8 mouse cellular contexts compared by ENCODE assay signal in genomic region chr17:24203611-24204534, GRCm38 (mm10). TPM values are rescaled to one million over a fixed set of nuclear protein-coding genes. Genes with fewer than 3 reads are reported as not detected.
DNase-seq lines count a peak whose midpoint lies in the region; ATAC-seq lines count a peak whose summit lies in the region.

No protein-coding gene starts in this region.

- H3K9ac ChIP-seq in lung, embryonic 15.5 days: no peak overlapping the region
- H3K9ac ChIP-seq in limb, embryonic 13.5 days: peak overlapping the region; percentile 40; the same call in 1 of the 2 replicates
- H3K9ac ChIP-seq in stomach, embryonic 16.5 days (ENCODE audit: low read length): no peak overlapping the region

- peak; percentile 43 for DNase-seq in adrenal gland, postnatal 14 days
- no peak for DNase-seq in adrenal gland, adult 8-10 months
- DNase-seq in lung, postnatal 25 days (ENCODE audit: low spot score): no peak
- DNase-seq in spleen, adult 12 weeks (ENCODE audit: low spot score): no peak
- DNase-seq in c-Kit-positive CD71-positive TER-119-positive erythroid progenitor cells, embryonic 14.5 days (ENCODE audit: low spot score): no peak

- no peak for ATAC-seq in lung, embryonic 15.5 days (ENCODE audit: borderline replicate concordance, extremely low read depth, low FRiP score, low TSS enrichment)
- no peak for ATAC-seq in limb, embryonic 13.5 days (ENCODE audit: low FRiP score, low read depth)
- no peak for ATAC-seq in stomach, embryonic 16.5 days (ENCODE audit: insufficient read depth, low FRiP score)

- no peaks in the 10 kb centered on the region for H3K9me3 ChIP-seq in lung, embryonic 15.5 days
- H3K9me3 ChIP-seq in limb, embryonic 13.5 days: no peaks in the 10 kb centered on the region
- H3K9me3 ChIP-seq in stomach, embryonic 16.5 days (replicated peaks; ENCODE audit: control insufficient read depth, low read length): no peaks in the 10 kb centered on the region

- WGBS in lung, embryonic 15.5 days: 64% methylated on average over 3 of the region's 3 CpGs
- 73% methylated on average over 3 of the region's 3 CpGs for WGBS in limb, embryonic 13.5 days
- WGBS in stomach, embryonic 16.5 days: 58% methylated on average over 3 of the region's 3 CpGs

- H3K27me3 ChIP-seq in lung, embryonic 15.5 days: peaks cover 22% of the 10 kb centered on the region
- no peaks in the 10 kb centered on the region for H3K27me3 ChIP-seq in limb, embryonic 13.5 days
- H3K27me3 ChIP-seq in stomach, embryonic 16.5 days (ENCODE audit: control insufficient read depth, insufficient read depth, low read length): peaks cover 14% of the 10 kb centered on the region; the same call in 1 of the 2 replicates

- H3K4me2 ChIP-seq in lung, embryonic 15.5 days: peak overlapping the region; percentile 98; the same call in 1 of the 2 replicates
- peak overlapping the region; percentile 98 for H3K4me2 ChIP-seq in limb, embryonic 13.5 days (replicated peaks)
- peak overlapping the region; percentile 90 for H3K4me2 ChIP-seq in stomach, embryonic 16.5 days (ENCODE audit: low read depth, low read length)

- no peak overlapping the region for H3K4me3 ChIP-seq in lung, embryonic 15.5 days
- peak overlapping the region; percentile 69 for H3K4me3 ChIP-seq in limb, embryonic 13.5 days
- no peak overlapping the region for H3K4me3 ChIP-seq in stomach, embryonic 16.5 days (replicated peaks; ENCODE audit: low read length)

- peaks cover 48% of the 10 kb centered on the region for H3K4me1 ChIP-seq in lung, embryonic 15.5 days
- peaks cover 56% of the 10 kb centered on the region for H3K4me1 ChIP-seq in limb, embryonic 13.5 days
- H3K4me1 ChIP-seq in stomach, embryonic 16.5 days (ENCODE audit: control insufficient read depth, insufficient read depth, low read length): peaks cover 46% of the 10 kb centered on the region

- H3K27ac ChIP-seq in lung, embryonic 15.5 days: no peak overlapping the region
- no peak overlapping the region for H3K27ac ChIP-seq in limb, embryonic 13.5 days
- no peak overlapping the region for H3K27ac ChIP-seq in stomach, embryonic 16.5 days (ENCODE audit: low read length)

- no peaks in the 10 kb centered on the region for H3K36me3 ChIP-seq in lung, embryonic 15.5 days
- H3K36me3 ChIP-seq in limb, embryonic 13.5 days: no peaks in the 10 kb centered on the region
- H3K36me3 ChIP-seq in stomach, embryonic 16.5 days (ENCODE audit: control insufficient read depth, insufficient read depth, low read length): no peaks in the 10 kb centered on the region

RNA-seq across cellular contexts. Expression of gene Tbc1d24, which starts 1.5 kb away (rescaled TPM):
- total RNA-seq in adrenal gland, postnatal 14 days (2021): 11.0 and 14.6 TPM in 2 replicates
- total RNA-seq in adrenal gland, adult 8-10 months (2022): 10 to 100 TPM; 18.8 to 24.3 (median 23.8) TPM
- 4.7 and 5.4 TPM in 2 replicates for polyA plus RNA-seq in lung, embryonic 15.5 days (2015; fragmentation: Nextera tagmentation; extraction: Ambion mirVana)
- polyA plus RNA-seq in limb, embryonic 13.5 days (2015; fragmentation: Nextera tagmentation; extraction: Ambion mirVana): 9.1 and 10.2 TPM in 2 replicates
- 3.6 and 5.4 TPM in 2 replicates for polyA plus RNA-seq in stomach, embryonic 16.5 days (2015; fragmentation: Nextera tagmentation; extraction: Ambion mirVana)

RNA-seq across cellular contexts. Expression of gene Ntn3, which starts 5.5 kb away (rescaled TPM):
- total RNA-seq in adrenal gland, postnatal 14 days (2021): 2.1 and 2.9 TPM in 2 replicates
- 1 to 10 TPM; 1.7 to 4.2 (median 2.9) TPM for total RNA-seq in adrenal gland, adult 8-10 months (2022)
- polyA plus RNA-seq in lung, embryonic 15.5 days (2015; fragmentation: Nextera tagmentation; extraction: Ambion mirVana): 6.1 and 6.7 TPM in 2 replicates
- polyA plus RNA-seq in limb, embryonic 13.5 days (2015; fragmentation: Nextera tagmentation; extraction: Ambion mirVana): 14.5 and 14.9 TPM in 2 replicates
- 4.0 and 5.4 TPM in 2 replicates for polyA plus RNA-seq in stomach, embryonic 16.5 days (2015; fragmentation: Nextera tagmentation; extraction: Ambion mirVana)

RNA-seq across cellular contexts. Expression of gene Tedc2, which starts 16.8 kb away (rescaled TPM):
- total RNA-seq in adrenal gland, postnatal 14 days (2021): 9.2 and 14.0 TPM in 2 replicates
- total RNA-seq in adrenal gland, adult 8-10 months (2022): 1 to 10 TPM; 6.1 to 9.8 (median 7.6) TPM
- 11.5 and 12.4 TPM in 2 replicates for polyA plus RNA-seq in lung, embryonic 15.5 days (2015; fragmentation: Nextera tagmentation; extraction: Ambion mirVana)
- 15.8 and 16.3 TPM in 2 replicates for polyA plus RNA-seq in limb, embryonic 13.5 days (2015; fragmentation: Nextera tagmentation; extraction: Ambion mirVana)
- polyA plus RNA-seq in stomach, embryonic 16.5 days (2015; fragmentation: Nextera tagmentation; extraction: Ambion mirVana): 7.6 and 9.7 TPM in 2 replicates

RNA-seq across cellular contexts. Expression of gene Atp6v0c, which starts 34.4 kb away (rescaled TPM):
- total RNA-seq in adrenal gland, postnatal 14 days (2021): 346 and 376 TPM in 2 replicates
- 100 to 1,000 TPM; 416 to 520 (median 442) TPM for total RNA-seq in adrenal gland, adult 8-10 months (2022)
- polyA plus RNA-seq in lung, embryonic 15.5 days (2015; fragmentation: Nextera tagmentation; extraction: Ambion mirVana): 447 and 455 TPM in 2 replicates
- 446 and 468 TPM in 2 replicates for polyA plus RNA-seq in limb, embryonic 13.5 days (2015; fragmentation: Nextera tagmentation; extraction: Ambion mirVana)
- 504 and 564 TPM in 2 replicates for polyA plus RNA-seq in stomach, embryonic 16.5 days (2015; fragmentation: Nextera tagmentation; extraction: Ambion mirVana)

RNA-seq across cellular contexts. Expression of gene Amdhd2, which starts 40.3 kb away (rescaled TPM):
- 35.8 and 37.2 TPM in 2 replicates for total RNA-seq in adrenal gland, postnatal 14 days (2021)
- 10 to 100 TPM; 39.3 to 64.9 (median 50.3) TPM for total RNA-seq in adrenal gland, adult 8-10 months (2022)
- 33.2 and 34.5 TPM in 2 replicates for polyA plus RNA-seq in lung, embryonic 15.5 days (2015; fragmentation: Nextera tagmentation; extraction: Ambion mirVana)
- polyA plus RNA-seq in limb, embryonic 13.5 days (2015; fragmentation: Nextera tagmentation; extraction: Ambion mirVana): 36.9 and 38.1 TPM in 2 replicates
- polyA plus RNA-seq in stomach, embryonic 16.5 days (2015; fragmentation: Nextera tagmentation; extraction: Ambion mirVana): 26.1 and 27.0 TPM in 2 replicates
